Mouse (Mus musculus) adrenal gland, adult 18-20 months (tissue): ENCODE data around the gene Pklr. TPM values are rescaled to one million over a fixed set of nuclear protein-coding genes. Genes with fewer than 3 reads are reported as not detected.
A peak's percentile ranks its signal among the peaks of the same experiment; 100 is the strongest.

Source experiments
- DNase-seq, 2 experiments: peaks; one replicate each; pipeline ENCODE4 v3.0.0; 2021 to 2022; ENCODE audit warnings: low spot score in 2 of 2
- long read RNA-seq, 2 experiments: library from polyadenylated mRNA; stranded (forward); transcript quantifications; one replicate each; pipeline ENCODE4 v2.0.0; 2021
- total RNA-seq, 2 experiments: library from RNA; stranded (reverse); gene quantifications; 1 replicate in 1 of 2; 2 replicates in 1 of 2; pipeline ENCODE4 v1.2.3; 2021

Pklr gene
- not detected for total RNA-seq
- long read RNA-seq, experiment 1 = 0 reads
- long read RNA-seq, experiment 2, partial matches to known transcripts = 1 of 1 reads
- long read RNA-seq, experiment 2, other reads (novel, unspliced or antisense) = 0 of 1 reads

GRCm38 (mm10) chr3:89135958-89136357 lies at the start of gene Pklr:
Pklr (plus strand) TSS chr3:89136142.
- no peak for DNase-seq

- peak; percentile 80 to 83 for DNase-seq
Observed at GRCm38 (mm10) chr3:89087338-89088110, 48.4 kb upstream of the Pklr start.

GRCm38 (mm10) chr3:89088974-89089373 lies 47.0 kb upstream of the Pklr start:
- DNase-seq = no peak

- peak; percentile 79 to 80 for DNase-seq
Observed at GRCm38 (mm10) chr3:89089882-89090591, 45.9 kb upstream of the Pklr start.

GRCm38 (mm10) chr3:89090694-89091655 lies 45.0 kb upstream of the Pklr start:
- peak; percentile 91 to 93 for DNase-seq

GRCm38 (mm10) chr3:89091811-89092508 lies 44.0 kb upstream of the Pklr start:
- no peak for DNase-seq

- DNase-seq = no peak
Observed at GRCm38 (mm10) chr3:89092509-89093090, 43.3 kb upstream of the Pklr start.

- peak; percentile 81 to 82 for DNase-seq
Observed at GRCm38 (mm10) chr3:89093175-89093574, 42.8 kb upstream of the Pklr start, which contains the start of gene Rusc1. Rusc1 (minus strand) TSS chr3:89093311.

- no peak for DNase-seq
Observed at GRCm38 (mm10) chr3:89094021-89094420, 41.9 kb upstream of the Pklr start.

GRCm38 (mm10) chr3:89100811-89101210 lies 35.1 kb upstream of the Pklr start, which contains the start of gene Gm43738:
Gm43738 (minus strand) TSS chr3:89101099.
- peak in 1 of 2 experiments; percentile 47 for DNase-seq

- peak in 1 of 2 experiments; percentile 32 for DNase-seq
Observed at GRCm38 (mm10) chr3:89101459-89101811, 34.5 kb upstream of the Pklr start.

- peak; percentile 81 to 82 for DNase-seq
Observed at GRCm38 (mm10) chr3:89101812-89102494, 34.0 kb upstream of the Pklr start, which contains the start of gene Fdps. Fdps (minus strand) TSS chr3:89101959.

- no peak for DNase-seq
Observed at GRCm38 (mm10) chr3:89102495-89103290, 33.2 kb upstream of the Pklr start.

- DNase-seq = no peak
Observed at GRCm38 (mm10) chr3:89103291-89103595, 32.7 kb upstream of the Pklr start.

- no peak for DNase-seq
Observed at GRCm38 (mm10) chr3:89106881-89107280, 29.1 kb upstream of the Pklr start.

GRCm38 (mm10) chr3:89107545-89107944 lies 28.4 kb upstream of the Pklr start:
- DNase-seq = no peak

- no peak for DNase-seq
Observed at GRCm38 (mm10) chr3:89108146-89108545, 27.8 kb upstream of the Pklr start.

GRCm38 (mm10) chr3:89113058-89113457 lies 22.9 kb upstream of the Pklr start:
- DNase-seq = no peak

GRCm38 (mm10) chr3:89115522-89115921 lies 20.4 kb upstream of the Pklr start:
- DNase-seq = no peak
